Mouse (Mus musculus): ENCODE measurements around the gene Ddrgk1. TPM values are rescaled to one million over a fixed set of nuclear protein-coding genes. Genes with fewer than 3 reads are reported as not detected.

Gene Ddrgk1
- total and polyA plus RNA-seq, 2 experiments from 2014 or later, result 14.4 to 83.3 TPM

DNA sequence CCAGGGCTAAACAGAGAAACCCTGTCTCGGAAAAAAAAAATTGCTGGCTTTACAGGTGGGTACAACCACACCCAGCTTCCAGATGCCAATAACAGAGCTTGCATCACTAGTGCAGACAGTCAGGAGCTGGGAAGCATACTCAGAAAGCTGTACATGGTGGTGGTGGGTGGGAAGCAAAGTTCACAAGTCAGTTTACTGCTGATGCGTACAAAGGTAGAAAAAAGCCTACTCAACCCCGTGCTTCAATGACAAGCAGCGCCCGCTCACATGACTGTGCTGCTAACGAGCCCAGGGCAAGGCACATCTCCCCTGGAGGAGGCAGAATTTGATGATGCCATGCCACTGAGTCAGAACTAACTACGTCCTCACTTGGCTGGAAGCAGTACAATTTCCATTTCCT is 45.5 kb downstream of the Ddrgk1 start:
- H3K4me1 ChIP-seq (ENCODE audit: insufficient read depth, low read length), result no peaks in the 10 kb centered on the region
- 97% methylated on average over 7 of the region's 7 CpGs for WGBS
- H3K36me3 ChIP-seq (ENCODE audit: insufficient read depth, low read length), result peaks cover 29% of the 10 kb centered on the region
- H3K27me3 ChIP-seq (ENCODE audit: insufficient read depth, low read length), result no peaks in the 10 kb centered on the region
- DNase-seq (ENCODE audit: low spot score) (no peak), ATAC-seq (no peak)
- no peak overlapping the region for H3K4me2 ChIP-seq (ENCODE audit: low read depth, low read length)
- H3K9ac ChIP-seq (replicated peaks; ENCODE audit: low read length), result no peak overlapping the region
- no peak overlapping the region for H3K27ac ChIP-seq
- no peaks in the 10 kb centered on the region for H3K9me3 ChIP-seq (ENCODE audit: low read length)
- no peak for TF ChIP-seq CTCF (IDR thresholded peaks at IDR 0.05; ENCODE audit: low read depth)
- H3K4me3 ChIP-seq (ENCODE audit: low read length), result no peak overlapping the region

DNA sequence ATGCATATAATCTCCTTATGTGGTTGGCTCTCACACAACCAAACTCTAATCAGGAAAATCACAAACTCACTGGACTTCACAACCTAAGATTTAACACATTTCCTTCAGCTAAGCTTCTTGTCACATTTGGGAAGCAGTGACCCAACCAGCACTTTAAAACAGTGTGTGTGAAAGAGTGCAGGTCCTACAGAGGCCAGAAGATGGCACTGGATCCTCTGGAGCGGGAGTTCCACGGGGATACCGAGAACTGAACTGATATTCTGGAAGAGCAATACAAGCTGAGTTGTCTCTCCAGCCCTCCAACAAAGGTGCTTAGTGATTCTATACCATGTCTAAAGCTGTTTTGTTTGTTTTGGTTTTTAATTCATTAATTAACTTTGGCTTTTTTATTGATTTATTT is 51.4 kb downstream of the Ddrgk1 start:
- Histone ChIP-seq H3K27ac (no peak overlapping the region), H3K9ac (replicated peaks; ENCODE audit: low read length) (no peak overlapping the region), H3K27me3 (ENCODE audit: insufficient read depth, low read length) (no peaks in the 10 kb centered on the region), H3K4me2 (ENCODE audit: low read depth, low read length) (no peak overlapping the region), H3K9me3 (ENCODE audit: low read length) (no peaks in the 10 kb centered on the region), H3K4me1 (ENCODE audit: insufficient read depth, low read length) (no peaks in the 10 kb centered on the region), H3K36me3 (ENCODE audit: insufficient read depth, low read length) (peaks cover 15% of the 10 kb centered on the region), H3K4me3 (ENCODE audit: low read length) (no peak overlapping the region)
- DNase-seq (ENCODE audit: low spot score) (peak; percentile 31), ATAC-seq (no peak)
- peak; percentile 55 for TF ChIP-seq CTCF (IDR thresholded peaks at IDR 0.05; ENCODE audit: low read depth)
- 62% methylated on average over 3 of the region's 3 CpGs for WGBS

Other genes starting within 250 kb of the Ddrgk1 start
- gene Vps16, start 240.3 kb downstream of the Ddrgk1 start, total RNA-seq (2014; rRNA removed), result 50.4 and 63.3 TPM in 2 replicates
- 89.5 and 94.0 TPM in 2 replicates for gene Vps16, start 240.3 kb downstream of the Ddrgk1 start, polyA plus RNA-seq (2015; fragmentation: Nextera tagmentation; extraction: Ambion mirVana)
- 19.5 and 20.4 TPM in 2 replicates for gene Pced1a, start 240.0 kb downstream of the Ddrgk1 start, total RNA-seq (2014; rRNA removed)
- gene Pced1a, start 240.0 kb downstream of the Ddrgk1 start, polyA plus RNA-seq (2015; fragmentation: Nextera tagmentation; extraction: Ambion mirVana), result 10.3 and 10.7 TPM in 2 replicates
- gene Ptpra, start 214.4 kb downstream of the Ddrgk1 start, total RNA-seq (2014; rRNA removed), result 96.7 and 105 TPM in 2 replicates
- 143 and 145 TPM in 2 replicates for gene Ptpra, start 214.4 kb downstream of the Ddrgk1 start, polyA plus RNA-seq (2015; fragmentation: Nextera tagmentation; extraction: Ambion mirVana)
- 67.7 and 75.4 TPM in 2 replicates for gene Mrps26, start 100.9 kb downstream of the Ddrgk1 start, total RNA-seq (2014; rRNA removed)
- 115 and 120 TPM in 2 replicates for gene Mrps26, start 100.9 kb downstream of the Ddrgk1 start, polyA plus RNA-seq (2015; fragmentation: Nextera tagmentation; extraction: Ambion mirVana)
- 4.9 TPM in 1 of 2 replicates, not detected in the other for gene Oxt, start 88.5 kb downstream of the Ddrgk1 start, total RNA-seq (2014; rRNA removed)
- gene Oxt, start 88.5 kb downstream of the Ddrgk1 start, polyA plus RNA-seq (2015; fragmentation: Nextera tagmentation; extraction: Ambion mirVana), result not detected in 2 replicates
- 0.78 and 1.5 TPM in 2 replicates for gene Avp, start 82.1 kb downstream of the Ddrgk1 start, total RNA-seq (2014; rRNA removed)
- 0.45 and 0.73 TPM in 2 replicates for gene Avp, start 82.1 kb downstream of the Ddrgk1 start, polyA plus RNA-seq (2015; fragmentation: Nextera tagmentation; extraction: Ambion mirVana)
- 7.0 and 7.9 TPM in 2 replicates for gene Fastkd5, start 34.6 kb downstream of the Ddrgk1 start, total RNA-seq (2014; rRNA removed)
- 6.0 and 6.6 TPM in 2 replicates for gene Fastkd5, start 34.6 kb downstream of the Ddrgk1 start, polyA plus RNA-seq (2015; fragmentation: Nextera tagmentation; extraction: Ambion mirVana)
- 6.8 TPM in 2 replicates for gene Ubox5, start 34.6 kb downstream of the Ddrgk1 start, total RNA-seq (2014; rRNA removed)
- gene Ubox5, start 34.6 kb downstream of the Ddrgk1 start, polyA plus RNA-seq (2015; fragmentation: Nextera tagmentation; extraction: Ambion mirVana), result 5.9 and 6.2 TPM in 2 replicates
- gene Lzts3, start 21.9 kb downstream of the Ddrgk1 start, total RNA-seq (2014; rRNA removed), result 76.8 and 81.8 TPM in 2 replicates
- gene Lzts3, start 21.9 kb downstream of the Ddrgk1 start, polyA plus RNA-seq (2015; fragmentation: Nextera tagmentation; extraction: Ambion mirVana), result 18.2 and 20.0 TPM in 2 replicates
- gene Itpa, start 3.0 kb upstream of the Ddrgk1 start, total RNA-seq (2014; rRNA removed), result 137 TPM in 2 replicates
- 123 TPM in 2 replicates for gene Itpa, start 3.0 kb upstream of the Ddrgk1 start, polyA plus RNA-seq (2015; fragmentation: Nextera tagmentation; extraction: Ambion mirVana)
- gene Slc4a11, start 32.9 kb upstream of the Ddrgk1 start, total RNA-seq (2014; rRNA removed), result 0.16 and 1.2 TPM in 2 replicates
- 0.49 and 0.53 TPM in 2 replicates for gene Slc4a11, start 32.9 kb upstream of the Ddrgk1 start, polyA plus RNA-seq (2015; fragmentation: Nextera tagmentation; extraction: Ambion mirVana)
- gene 4930402H24Rik, start 241.7 kb upstream of the Ddrgk1 start, total RNA-seq (2014; rRNA removed), result 131 and 188 TPM in 2 replicates
- gene 4930402H24Rik, start 241.7 kb upstream of the Ddrgk1 start, polyA plus RNA-seq (2015; fragmentation: Nextera tagmentation; extraction: Ambion mirVana), result 57.2 and 57.6 TPM in 2 replicates
- 76.4 and 78.4 TPM in 2 replicates for gene Atrn, start 241.8 kb upstream of the Ddrgk1 start, total RNA-seq (2014; rRNA removed)
- 11.2 and 12.6 TPM in 2 replicates for gene Atrn, start 241.8 kb upstream of the Ddrgk1 start, polyA plus RNA-seq (2015; fragmentation: Nextera tagmentation; extraction: Ambion mirVana)

Measured in hindbrain, postnatal 0 days (tissue).